8 mouse cellular contexts compared by ENCODE assay signal in the genomic region with DNA sequence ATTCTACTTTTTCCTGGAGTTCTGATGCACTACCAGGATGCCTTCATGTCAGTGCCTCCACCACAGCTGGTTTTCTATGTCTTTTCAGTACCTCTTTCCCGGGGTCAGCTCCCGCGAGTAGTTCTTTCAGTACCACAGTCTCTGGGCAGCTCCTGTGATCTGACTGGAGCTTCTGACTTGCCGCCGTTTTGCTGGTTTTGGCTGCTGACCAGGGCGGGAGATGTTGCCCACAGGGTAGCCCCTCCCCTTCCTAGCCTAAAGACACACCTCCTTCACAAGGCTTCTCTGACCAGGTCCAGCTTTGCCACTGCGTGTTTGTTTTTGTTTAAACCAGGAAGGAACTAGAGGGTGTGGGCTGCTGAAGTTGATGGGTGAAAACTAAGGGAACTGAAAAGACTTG. TPM values are rescaled to one million over a fixed set of nuclear protein-coding genes. Genes with fewer than 3 reads are reported as not detected.
A peak's percentile ranks its signal among the peaks of the same experiment; 100 is the strongest.
DNase-seq lines count a peak whose midpoint lies in the region; ATAC-seq and TF ChIP-seq lines count a peak whose summit lies in the region.

A gene (minus strand): TSS at position 175 of the 400 bp plus-strand sequence.

- under 1% methylated on average over 7 of the region's 7 CpGs for WGBS in lung, embryonic 14.5 days
- WGBS in hindbrain, embryonic 16.5 days = under 1% methylated on average over 7 of the region's 7 CpGs
- under 1% methylated on average over 7 of the region's 7 CpGs for WGBS in stomach, postnatal 0 days

- no peak within 1 kb of the TSS for H3K4me3 ChIP-seq in lung, embryonic 14.5 days (ENCODE audit: low read depth, low read length)
- H3K4me3 ChIP-seq in hindbrain, embryonic 16.5 days (ENCODE audit: low read length) = peak within 1 kb of the TSS; percentile 7; the same call in 1 of the 2 replicates
- no peak within 1 kb of the TSS for H3K4me3 ChIP-seq in stomach, postnatal 0 days (ENCODE audit: low read depth, low read length)
- no peak within 1 kb of the TSS for H3K4me3 ChIP-seq in layer of hippocampus, adult 2 months

- H3K27ac ChIP-seq in lung, embryonic 14.5 days (ENCODE audit: low read depth) = no peak within 1 kb of the TSS
- no peak within 1 kb of the TSS for H3K27ac ChIP-seq in hindbrain, embryonic 16.5 days (ENCODE audit: low read depth, low read length)
- H3K27ac ChIP-seq in stomach, postnatal 0 days (replicated peaks) = no peak within 1 kb of the TSS
- H3K27ac ChIP-seq in layer of hippocampus, adult 2 months = no peak within 1 kb of the TSS

- H3K9me3 ChIP-seq in lung, embryonic 14.5 days (ENCODE audit: low read depth, low read length) = no peaks in the 10 kb centered on the region
- no peaks in the 10 kb centered on the region for H3K9me3 ChIP-seq in hindbrain, embryonic 16.5 days (ENCODE audit: control insufficient read depth, low read length)
- H3K9me3 ChIP-seq in stomach, postnatal 0 days (ENCODE audit: control insufficient read depth, low read length) = no peaks in the 10 kb centered on the region

- DNase-seq in lung, embryonic 14.5 days = peak; percentile 76
- no peak for DNase-seq in lung, postnatal 36 days
- peak; percentile 83 for DNase-seq in embryo, embryonic 11 days
- peak; percentile 49 for DNase-seq in stomach, postnatal 0 days (ENCODE audit: low spot score)
- no peak for DNase-seq in layer of hippocampus, adult 2 months (ENCODE audit: low spot score in 2 of 2)
- DNase-seq in c-Kit-positive CD71-positive TER-119-positive erythroid progenitor cells, embryonic 14.5 days (ENCODE audit: low spot score) = no peak

- H3K27me3 ChIP-seq in lung, embryonic 14.5 days (ENCODE audit: insufficient read depth, low read length) = no peaks in the 10 kb centered on the region
- no peaks in the 10 kb centered on the region for H3K27me3 ChIP-seq in hindbrain, embryonic 16.5 days (replicated peaks; ENCODE audit: control insufficient read depth, insufficient read depth, low read length)
- no peaks in the 10 kb centered on the region for H3K27me3 ChIP-seq in stomach, postnatal 0 days (ENCODE audit: control insufficient read depth, insufficient read depth, low read length)

- no peaks in the 10 kb centered on the region for H3K36me3 ChIP-seq in lung, embryonic 14.5 days (ENCODE audit: insufficient read depth)
- no peaks in the 10 kb centered on the region for H3K36me3 ChIP-seq in hindbrain, embryonic 16.5 days (ENCODE audit: control insufficient read depth, insufficient read depth, low read length)
- H3K36me3 ChIP-seq in stomach, postnatal 0 days (ENCODE audit: control insufficient read depth, insufficient read depth, low read length) = no peaks in the 10 kb centered on the region

- no peaks in the 10 kb centered on the region for H3K4me1 ChIP-seq in lung, embryonic 14.5 days (ENCODE audit: insufficient read depth)
- H3K4me1 ChIP-seq in hindbrain, embryonic 16.5 days (ENCODE audit: control insufficient read depth, insufficient read depth, low read depth, low read length) = no peaks in the 10 kb centered on the region
- no peaks in the 10 kb centered on the region for H3K4me1 ChIP-seq in stomach, postnatal 0 days (replicated peaks; ENCODE audit: control insufficient read depth, insufficient read depth)

- TF ChIP-seq EP300 in stomach, postnatal 0 days (optimal IDR thresholded peaks at IDR 0.05) = no peak

- TF ChIP-seq CTCF in lung, embryonic 14.5 days (IDR thresholded peaks at IDR 0.05; ENCODE audit: low read depth) = no peak
- TF ChIP-seq CTCF in stomach, postnatal 0 days (IDR thresholded peaks at IDR 0.05; ENCODE audit: low read depth) = no peak
- no peak for TF ChIP-seq CTCF in layer of hippocampus, adult 2 months (conservative IDR thresholded peaks at IDR 0.05)

- peak; percentile 90 for ATAC-seq in lung, embryonic 14.5 days (ENCODE audit: insufficient read depth)
- peak; percentile 78 for ATAC-seq in hindbrain, embryonic 16.5 days
- ATAC-seq in megakaryocyte, adult 5-6 weeks (ENCODE audit: poor library complexity, severe bottlenecking) = peak; percentile 74
- no peak for ATAC-seq in stomach, postnatal 0 days (ENCODE audit: low FRiP score, low TSS enrichment)

- no peak within 1 kb of the TSS for H3K9ac ChIP-seq in lung, embryonic 14.5 days
- H3K9ac ChIP-seq in hindbrain, embryonic 16.5 days (ENCODE audit: low read depth, low read length) = no peak within 1 kb of the TSS
- no peak within 1 kb of the TSS for H3K9ac ChIP-seq in stomach, postnatal 0 days (ENCODE audit: low read length)

- no peak within 1 kb of the TSS for H3K4me2 ChIP-seq in lung, embryonic 14.5 days
- H3K4me2 ChIP-seq in hindbrain, embryonic 16.5 days (ENCODE audit: low read length) = peak within 1 kb of the TSS; percentile 38
- H3K4me2 ChIP-seq in stomach, postnatal 0 days (replicated peaks; ENCODE audit: low read depth) = no peak within 1 kb of the TSS

RNA-seq across cellular contexts. Expression of the gene that starts here (rescaled TPM):
- not detected in 2 replicates for polyA plus RNA-seq in lung, embryonic 14.5 days (2014; fragmentation: Nextera tagmentation; extraction: Ambion mirVana)
- polyA plus RNA-seq in hindbrain, embryonic 16.5 days (2015; fragmentation: Nextera tagmentation; extraction: Ambion mirVana) = 1.5 and 1.6 TPM in 2 replicates
- total RNA-seq in megakaryocyte, adult 5-6 weeks (2015) = not detected in 2 replicates
- not detected in 2 replicates for total RNA-seq in megakaryocyte, adult 5-6 weeks (2017)
- 0.05 TPM in 1 of 2 replicates, not detected in the other for polyA plus RNA-seq in stomach, postnatal 0 days (2015; fragmentation: Nextera tagmentation; extraction: Ambion mirVana)
- under 1 TPM; 0.10 to 0.18 TPM for total RNA-seq in layer of hippocampus, adult 2 months (2021)

Comparison
In these comparisons a context has a peak if more than half of its experiments do, and no peak if none do; other contexts are left out.
1. Peak in DNase-seq and ATAC-seq in lung, embryonic 14.5 days; RNA of the gene not detected or under 1 TPM.
2. Peak in ATAC-seq in megakaryocyte, adult 5-6 weeks; RNA of the gene not detected or under 1 TPM.
3. Peak in DNase-seq in stomach, postnatal 0 days; RNA of the gene not detected or under 1 TPM.